Mouse (Mus musculus): ENCODE results near the gene Myo18a.
A peak's percentile ranks its signal among the peaks of the same experiment; 100 is the strongest.

DNA sequence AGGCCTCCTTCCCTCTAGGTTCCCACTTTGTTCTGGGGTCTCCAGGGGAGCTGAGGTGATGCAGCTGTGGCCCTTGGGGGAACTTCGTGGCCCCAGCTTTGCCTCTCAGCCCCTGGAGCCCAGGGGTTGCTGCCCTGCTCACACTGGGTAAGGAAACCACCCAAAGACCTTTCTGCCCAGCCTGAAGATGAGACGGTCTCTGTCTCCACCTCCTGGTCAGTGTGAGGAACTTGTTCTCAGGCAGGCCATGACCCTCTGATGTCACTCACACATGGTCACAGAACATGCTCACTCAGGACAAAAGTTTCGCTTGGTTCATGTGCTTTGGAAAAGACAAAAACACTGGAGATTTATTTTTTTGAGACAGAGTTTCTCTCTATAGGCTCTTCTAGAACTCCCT, 53.0 kb downstream of the Myo18a start:
- TF ChIP-seq CTCF (IDR thresholded peaks at IDR 0.05; ENCODE audit: low read depth) = peak; percentile 97
- no peak for TF ChIP-seq EP300 (optimal IDR thresholded peaks at IDR 0.05)
